In the genomic region with DNA sequence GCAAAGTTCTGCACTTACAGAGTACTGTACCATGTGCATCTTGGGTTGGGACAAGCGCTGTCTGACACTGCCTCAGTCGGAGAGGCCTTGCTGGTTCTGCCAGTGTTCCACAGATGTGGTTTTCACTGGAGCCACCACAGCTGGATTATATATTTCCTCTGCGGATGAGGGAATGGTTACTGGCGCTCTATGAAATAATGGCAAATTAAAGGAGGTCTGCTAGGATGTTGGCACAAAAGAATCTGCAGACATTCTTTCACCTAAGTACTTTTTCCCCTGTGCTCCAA, we compare ENCODE assay signal across 11 mouse cellular contexts. TPM values are rescaled to one million over a fixed set of nuclear protein-coding genes. Genes with fewer than 3 reads are reported as not detected.
DNase-seq lines count a peak whose midpoint lies in the region; ATAC-seq and TF ChIP-seq lines count a peak whose summit lies in the region.
"Had no signal": no experiment of that assay in that cellular context is flagged by ENCODE, and none has a peak within 500 bp of the region (broad histone marks: within the 10 kb centered on the region; RNA-seq: fewer than 3 reads in every experiment).

No protein-coding gene starts in this region.

- TF ChIP-seq POLR2A in limb, embryonic 14.5 days (IDR thresholded peaks at IDR 0.05; ENCODE audit: borderline replicate concordance, extremely low read depth, insufficient read depth, insufficient read length), result no peak

- intact Hi-C loops in heart, postnatal 36 days (cut with DNase I), result loop anchor here (2.0 kb wide), 1 partner anchor 38 kb away; no protein-coding TSS in a partner anchor

- H3K27ac ChIP-seq in heart, embryonic 13.5 days (replicated peaks), result peak overlapping the region; percentile 98
- H3K27ac ChIP-seq in forebrain, embryonic 15.5 days (replicated peaks), result no peak overlapping the region
- H3K27ac ChIP-seq in limb, embryonic 14.5 days (replicated peaks; ENCODE audit: low read depth, low read length), result peak overlapping the region; percentile 90
- H3K27ac ChIP-seq: liver, embryonic 15.5 days had no signal

- no peaks in the 10 kb centered on the region for H3K27me3 ChIP-seq in heart, embryonic 13.5 days (replicated peaks)
- 0 out of 2 replicates have a peak, but pooled peaks cover 7% of the 10 kb centered on the region for H3K27me3 ChIP-seq in forebrain, embryonic 15.5 days
- H3K27me3 ChIP-seq in limb, embryonic 14.5 days (ENCODE audit: control insufficient read depth, insufficient read depth, low read length), result no peaks in the 10 kb centered on the region
- H3K27me3 ChIP-seq: CH12.LX had no signal

- no peaks in the 10 kb centered on the region for H3K9me3 ChIP-seq in heart, embryonic 13.5 days
- H3K9me3 ChIP-seq in forebrain, embryonic 15.5 days, result no peaks in the 10 kb centered on the region
- no peaks in the 10 kb centered on the region for H3K9me3 ChIP-seq in limb, embryonic 14.5 days (ENCODE audit: control insufficient read depth, low read length)
- H3K9me3 ChIP-seq: liver, embryonic 15.5 days had no signal

- H3K36me3 ChIP-seq in heart, embryonic 13.5 days, result peaks cover 14% of the 10 kb centered on the region
- no peaks in the 10 kb centered on the region for H3K36me3 ChIP-seq in forebrain, embryonic 15.5 days
- H3K36me3 ChIP-seq in limb, embryonic 14.5 days (ENCODE audit: control insufficient read depth, insufficient read depth, low read length), result no peaks in the 10 kb centered on the region
- H3K36me3 ChIP-seq: liver, embryonic 15.5 days had no signal

- peak overlapping the region; percentile 79 for H3K4me3 ChIP-seq in heart, embryonic 13.5 days
- 0 out of 2 replicates have a peak overlapping the region, but pooled peaks have one; percentile 55 for H3K4me3 ChIP-seq in forebrain, embryonic 15.5 days
- peak overlapping the region; percentile 63 for H3K4me3 ChIP-seq in limb, embryonic 14.5 days (replicated peaks; ENCODE audit: low read length)
- H3K4me3 ChIP-seq: liver, embryonic 15.5 days had no signal

- H3K9ac ChIP-seq in heart, embryonic 13.5 days, result peak overlapping the region; percentile 98
- no peak overlapping the region for H3K9ac ChIP-seq in forebrain, embryonic 15.5 days (replicated peaks)
- peak overlapping the region; percentile 79 for H3K9ac ChIP-seq in limb, embryonic 14.5 days (ENCODE audit: low read depth, low read length, severe bottlenecking)
- H3K9ac ChIP-seq: liver, embryonic 15.5 days had no signal

- no peak for ATAC-seq in heart, embryonic 13.5 days (ENCODE audit: extremely low read depth, insufficient number of reproducible peaks, low FRiP score, low TSS enrichment)
- ATAC-seq in forebrain, embryonic 15.5 days (replicated peaks), result no peak
- ATAC-seq in limb, embryonic 14.5 days (ENCODE audit: low FRiP score, low read depth), result peak; percentile 31; the same call in 1 of the 2 replicates

- H3K4me2 ChIP-seq in heart, embryonic 13.5 days, result peak overlapping the region; percentile 76
- H3K4me2 ChIP-seq in forebrain, embryonic 15.5 days (replicated peaks), result no peak overlapping the region
- peak overlapping the region; percentile 83 for H3K4me2 ChIP-seq in limb, embryonic 14.5 days (replicated peaks; ENCODE audit: low read depth, low read length, severe bottlenecking)
- H3K4me2 ChIP-seq: liver, embryonic 15.5 days had no signal

- peaks cover 75% of the 10 kb centered on the region for H3K4me1 ChIP-seq in heart, embryonic 13.5 days
- peaks cover 6% of the 10 kb centered on the region for H3K4me1 ChIP-seq in forebrain, embryonic 15.5 days
- peaks cover 28% of the 10 kb centered on the region for H3K4me1 ChIP-seq in limb, embryonic 14.5 days (ENCODE audit: control insufficient read depth, insufficient read depth, low read length)
- H3K4me1 ChIP-seq: liver, embryonic 15.5 days had no signal

- 39% methylated on average over 4 of the region's 4 CpGs for WGBS in heart, embryonic 13.5 days
- WGBS in forebrain, embryonic 15.5 days, result 88% methylated on average over 4 of the region's 4 CpGs
- WGBS in limb, embryonic 14.5 days, result 19% methylated on average over 4 of the region's 4 CpGs

- no peak for DNase-seq in heart, postnatal 36 days
- peak; percentile 48 for DNase-seq in NIH3T3 (ENCODE audit: low read depth)
- DNase-seq in limb, embryonic 14.5 days (ENCODE audit: low spot score), result peak; percentile 45
- no peak for DNase-seq in cerebellum, adult 18-20 months
- DNase-seq in spleen, postnatal 14 days (ENCODE audit: low spot score in 2 of 2), result no peak
- DNase-seq in layer of hippocampus, postnatal 14 days (ENCODE audit: low spot score in 2 of 2), result no peak
- DNase-seq: cerebellum, adult 9-10 months had no signal

RNA-seq across cellular contexts. Expression of a gene that starts 1.0 kb away (rescaled TPM):
- 49.3 and 52.6 TPM in 2 replicates for polyA plus RNA-seq in heart, embryonic 13.5 days (2015; fragmentation: Nextera tagmentation; extraction: Ambion mirVana)
- 10 to 100 TPM; 33.1 to 33.7 TPM for total RNA-seq in heart, postnatal 36 days (2021)
- polyA plus RNA-seq in forebrain, embryonic 15.5 days (2015; fragmentation: Nextera tagmentation; extraction: Ambion mirVana), result 5.8 and 6.2 TPM in 2 replicates
- polyA plus RNA-seq in limb, embryonic 14.5 days (2012; rRNA removed), result 3.1 and 6.4 TPM in 2 replicates
- polyA plus RNA-seq in limb, embryonic 14.5 days (2014; fragmentation: Nextera tagmentation; extraction: Ambion mirVana), result 26.9 and 29.6 TPM in 2 replicates
- 10 to 100 TPM; 20.8 to 26.0 TPM for total RNA-seq in layer of hippocampus, postnatal 14 days (2021)

Comparison
In these comparisons a context has a peak if more than half of its experiments do, and no peak if none do; other contexts are left out.
1. DNase-seq: peak in NIH3T3 (single experiment) and limb, embryonic 14.5 days (single experiment); none in heart, postnatal 36 days (0 of 2), cerebellum, adult 18-20 months (0 of 2), spleen, postnatal 14 days (0 of 2) and layer of hippocampus, postnatal 14 days (0 of 2).
2. Peak in every context shown above with its lines, with median percentiles within 50 percentile points of each other: H3K4me3 ChIP-seq.